Mouse (Mus musculus): ENCODE data around the gene Gm6993.

Gene Gm6993

GRCm38 (mm10) chr12:31240470-31240869 lies at the start of gene Gm6993:
Gene Gm6993, plus strand, starts transcription at chr12:31240770.
- no peak for DNase-seq (ENCODE audit: low spot score in 2 of 2)

- peak in 1 of 2 experiments; percentile 70 for DNase-seq (ENCODE audit: low spot score in 2 of 2)
Measured at GRCm38 (mm10) chr12:31191329-31191954, 49.1 kb upstream of the Gm6993 start.

GRCm38 (mm10) chr12:31202509-31202908 lies 38.1 kb upstream of the Gm6993 start:
- no peak for DNase-seq (ENCODE audit: low spot score in 2 of 2)

GRCm38 (mm10) chr12:31203746-31204455 lies 36.7 kb upstream of the Gm6993 start:
- DNase-seq (ENCODE audit: low spot score in 2 of 2) = no peak

- DNase-seq (ENCODE audit: low spot score in 2 of 2) = no peak
Measured at GRCm38 (mm10) chr12:31204898-31205297, 35.7 kb upstream of the Gm6993 start.

GRCm38 (mm10) chr12:31205983-31206633 lies 34.5 kb upstream of the Gm6993 start:
- DNase-seq (ENCODE audit: low spot score in 2 of 2) = no peak

GRCm38 (mm10) chr12:31208766-31209165 lies 31.8 kb upstream of the Gm6993 start:
- DNase-seq (ENCODE audit: low spot score in 2 of 2) = no peak

- no peak for DNase-seq (ENCODE audit: low spot score in 2 of 2)
Measured at GRCm38 (mm10) chr12:31209377-31209805, 31.2 kb upstream of the Gm6993 start.

- DNase-seq (ENCODE audit: low spot score in 2 of 2) = no peak
Measured at GRCm38 (mm10) chr12:31213556-31213955, 27.0 kb upstream of the Gm6993 start.

- no peak for DNase-seq (ENCODE audit: low spot score in 2 of 2)
Measured at GRCm38 (mm10) chr12:31215003-31215402, 25.6 kb upstream of the Gm6993 start.

- no peak for DNase-seq (ENCODE audit: low spot score in 2 of 2)
Measured at GRCm38 (mm10) chr12:31217232-31217631, 23.3 kb upstream of the Gm6993 start.

GRCm38 (mm10) chr12:31218774-31219173 lies 21.8 kb upstream of the Gm6993 start:
- no peak for DNase-seq (ENCODE audit: low spot score in 2 of 2)

GRCm38 (mm10) chr12:31221522-31221921 lies 19.0 kb upstream of the Gm6993 start:
- no peak for DNase-seq (ENCODE audit: low spot score in 2 of 2)

- DNase-seq (ENCODE audit: low spot score in 2 of 2) = no peak
Measured at GRCm38 (mm10) chr12:31222282-31222681, 18.3 kb upstream of the Gm6993 start.

GRCm38 (mm10) chr12:31222741-31223140 lies 17.8 kb upstream of the Gm6993 start:
- no peak for DNase-seq (ENCODE audit: low spot score in 2 of 2)

- DNase-seq (ENCODE audit: low spot score in 2 of 2) = no peak
Measured at GRCm38 (mm10) chr12:31225451-31225850, 15.1 kb upstream of the Gm6993 start.

- no peak for DNase-seq (ENCODE audit: low spot score in 2 of 2)
Measured at GRCm38 (mm10) chr12:31227167-31227566, 13.4 kb upstream of the Gm6993 start.

- peak in 1 of 2 experiments; percentile 19 for DNase-seq (ENCODE audit: low spot score in 2 of 2)
Measured at GRCm38 (mm10) chr12:31228878-31229277, 11.7 kb upstream of the Gm6993 start.

GRCm38 (mm10) chr12:31232635-31233034 lies 7.9 kb upstream of the Gm6993 start:
- no peak for DNase-seq (ENCODE audit: low spot score in 2 of 2)

- DNase-seq (ENCODE audit: low spot score in 2 of 2) = no peak
Measured at GRCm38 (mm10) chr12:31235018-31235417, 5.6 kb upstream of the Gm6993 start.

- peak in 1 of 2 experiments; percentile 21 for DNase-seq (ENCODE audit: low spot score in 2 of 2)
Measured at GRCm38 (mm10) chr12:31236861-31237595, 3.5 kb upstream of the Gm6993 start.

GRCm38 (mm10) chr12:31239031-31239583 lies 1.5 kb upstream of the Gm6993 start:
- no peak for DNase-seq (ENCODE audit: low spot score in 2 of 2)
